Mouse (Mus musculus) R1 (cell line): ENCODE data around the gene Kif5c.
A peak's percentile ranks its signal among the peaks of the same experiment; 100 is the strongest.

Experiments
- DNase-seq: peaks from one replicate; pipeline ENCODE4 v3.0.0-alpha.2; 2018; ENCODE audit warnings: low read depth, low spot score

Gene Kif5c

DNA sequence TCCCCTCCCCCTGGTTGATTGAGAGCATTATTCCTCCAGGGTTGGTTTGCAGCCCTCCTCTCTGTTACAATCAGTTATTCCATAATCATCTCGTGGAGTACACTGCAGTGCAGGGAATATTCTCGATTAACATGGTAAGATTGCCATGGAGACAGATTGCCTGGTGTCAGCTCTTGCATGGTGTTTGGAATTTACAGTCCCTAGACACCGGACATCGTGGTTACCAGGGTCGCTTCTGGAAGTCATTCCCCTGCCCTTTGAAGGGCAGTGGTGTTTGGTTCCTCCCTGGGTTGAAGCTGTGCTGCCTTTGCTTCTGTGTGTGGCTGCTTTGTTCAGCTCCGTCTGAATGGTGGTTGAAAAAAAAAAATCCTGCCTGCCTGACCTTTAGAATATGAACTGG is 100.8 kb downstream of the Kif5c start:
- no peak for DNase-seq

GRCm38 (mm10) chr2:49720343-49720742 is 101.2 kb downstream of the Kif5c start:
- no peak for DNase-seq

- DNase-seq: no peak
Observed at GRCm38 (mm10) chr2:49722331-49722730, 103.2 kb downstream of the Kif5c start.

GRCm38 (mm10) chr2:49722983-49723382 is 103.9 kb downstream of the Kif5c start:
- DNase-seq: no peak

GRCm38 (mm10) chr2:49726672-49727071 is 107.6 kb downstream of the Kif5c start:
- no peak for DNase-seq

GRCm38 (mm10) chr2:49727199-49727598 is 108.1 kb downstream of the Kif5c start:
- DNase-seq: peak; percentile 84

DNA sequence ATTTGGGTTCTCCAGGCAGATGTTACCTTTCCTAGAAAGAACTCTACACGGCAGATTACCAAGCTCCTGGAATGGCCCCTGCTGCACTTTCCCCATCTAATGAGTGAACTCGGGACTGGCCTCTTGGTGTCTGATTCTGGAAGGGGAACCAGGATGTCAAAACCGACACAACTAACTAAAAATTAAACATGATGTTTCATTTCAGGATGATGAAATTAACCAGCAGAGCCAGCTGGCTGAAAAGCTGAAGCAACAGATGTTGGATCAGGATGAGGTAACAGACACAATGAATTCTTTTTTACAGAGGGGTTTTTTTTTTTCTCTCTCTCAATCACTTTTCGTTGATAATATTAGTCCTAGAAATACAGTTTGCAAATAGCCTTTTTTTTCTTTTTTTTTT is 108.6 kb downstream of the Kif5c start:
- no peak for DNase-seq

GRCm38 (mm10) chr2:49728896-49729610 is 110.0 kb downstream of the Kif5c start:
- no peak for DNase-seq

- DNase-seq: no peak
Observed at GRCm38 (mm10) chr2:49729611-49729969, 110.5 kb downstream of the Kif5c start.

GRCm38 (mm10) chr2:49730183-49730582 is 111.1 kb downstream of the Kif5c start:
- peak; percentile 28 for DNase-seq

GRCm38 (mm10) chr2:49732745-49733655 is 113.9 kb downstream of the Kif5c start:
- DNase-seq: no peak

- DNase-seq: no peak
Observed at GRCm38 (mm10) chr2:49733656-49734008, 114.5 kb downstream of the Kif5c start.

GRCm38 (mm10) chr2:49734013-49734780 is 115.1 kb downstream of the Kif5c start:
- peak; percentile 83 for DNase-seq

DNA sequence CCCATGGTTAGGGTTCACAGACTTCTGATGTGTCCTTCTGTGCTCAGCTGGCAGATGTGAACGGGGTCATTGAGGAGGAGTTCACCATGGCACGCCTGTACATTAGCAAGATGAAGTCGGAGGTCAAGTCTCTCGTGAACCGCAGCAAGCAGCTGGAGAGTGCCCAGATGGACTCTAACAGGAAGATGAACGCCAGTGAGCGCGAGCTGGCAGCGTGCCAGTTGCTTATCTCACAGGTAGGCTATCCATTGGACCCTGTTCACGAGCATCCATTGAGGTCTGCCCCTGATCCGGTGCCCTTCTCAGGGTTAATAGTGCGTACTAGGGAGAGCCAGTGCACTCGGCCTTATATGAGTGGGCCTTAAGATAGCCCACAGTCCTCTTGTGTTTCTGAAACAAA is 116.3 kb downstream of the Kif5c start:
- DNase-seq: no peak

- DNase-seq: no peak
Observed at GRCm38 (mm10) chr2:49739046-49739445, 119.9 kb downstream of the Kif5c start.

DNA sequence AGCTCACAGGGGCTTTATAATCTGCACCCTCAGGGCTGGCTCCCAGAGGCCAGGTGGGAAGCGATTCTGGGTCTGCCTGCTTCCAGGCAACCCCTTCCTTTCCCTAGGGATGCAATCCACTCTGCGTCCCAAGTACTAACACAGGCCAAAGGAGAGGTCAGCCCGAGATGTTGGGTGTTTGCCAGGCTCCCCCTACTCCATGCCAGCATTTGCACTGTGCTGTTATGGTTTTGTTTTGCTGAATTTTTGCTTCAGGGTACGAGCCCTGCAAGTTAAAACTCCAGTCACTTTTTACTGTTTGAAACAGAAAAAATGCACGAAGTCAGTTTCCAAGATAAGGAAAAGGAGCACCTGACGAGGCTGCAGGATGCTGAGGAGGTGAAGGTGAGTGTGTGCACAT is 121.9 kb downstream of the Kif5c start:
- DNase-seq: no peak

DNA sequence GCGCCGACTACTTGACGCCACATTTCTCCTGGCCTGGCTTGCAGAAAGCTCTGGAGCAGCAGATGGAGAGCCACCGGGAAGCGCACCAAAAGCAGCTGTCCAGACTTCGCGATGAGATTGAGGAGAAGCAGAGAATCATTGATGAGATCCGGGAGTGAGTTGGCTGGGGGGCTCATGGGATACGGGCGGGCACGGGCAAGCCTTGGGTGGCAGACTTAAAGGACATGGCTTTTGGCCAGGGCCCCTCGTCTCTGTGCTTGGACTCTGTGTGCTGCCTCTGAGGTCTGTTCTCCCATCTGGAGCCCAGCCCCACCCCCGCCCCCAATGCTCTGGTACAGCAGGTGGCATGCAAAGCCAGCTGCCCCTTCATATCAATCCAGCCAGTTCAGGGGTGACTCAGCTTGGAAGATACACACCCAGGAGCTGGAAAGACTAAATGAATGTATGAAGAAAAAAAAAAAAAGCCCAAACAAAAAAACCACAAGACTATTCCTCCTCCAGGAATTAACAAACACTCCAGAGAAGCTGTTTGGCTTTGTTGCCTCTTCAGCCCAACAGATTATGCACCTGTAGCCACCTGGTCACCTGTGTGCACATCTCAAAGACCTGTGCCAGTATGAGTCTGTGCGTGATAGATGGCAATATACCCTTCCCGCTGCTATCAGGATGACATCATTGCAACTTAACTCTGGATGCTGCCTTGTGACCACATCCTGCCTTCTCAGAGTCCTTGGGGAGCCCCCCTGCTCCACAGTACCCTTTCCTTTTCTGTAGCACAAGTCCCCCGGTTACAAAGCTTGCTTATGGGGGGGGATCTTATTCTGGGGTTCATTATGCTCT is 123.0 kb downstream of the Kif5c start:
- no peak for DNase-seq

DNA sequence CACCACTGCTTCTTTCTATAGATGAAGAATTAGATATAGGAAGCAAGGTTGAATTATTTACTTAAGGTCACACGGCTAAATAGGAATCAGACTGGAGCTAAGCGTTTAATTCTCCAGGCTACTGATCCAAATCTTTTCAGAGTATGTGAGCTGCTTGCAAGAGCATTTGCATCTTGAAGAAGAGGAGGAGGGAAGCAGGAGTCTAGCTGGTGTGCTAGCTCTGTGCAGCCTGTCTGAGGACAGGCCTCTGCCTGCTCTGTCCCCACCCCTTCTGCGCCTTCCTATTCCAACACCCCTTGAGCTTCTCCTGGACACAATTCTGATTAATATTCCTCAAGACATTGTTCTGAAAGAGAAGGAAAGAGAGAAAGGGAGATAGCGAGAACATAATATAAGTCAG is 123.8 kb downstream of the Kif5c start:
- DNase-seq: no peak

- DNase-seq: no peak
Observed at GRCm38 (mm10) chr2:49743775-49744174, 124.7 kb downstream of the Kif5c start.

DNA sequence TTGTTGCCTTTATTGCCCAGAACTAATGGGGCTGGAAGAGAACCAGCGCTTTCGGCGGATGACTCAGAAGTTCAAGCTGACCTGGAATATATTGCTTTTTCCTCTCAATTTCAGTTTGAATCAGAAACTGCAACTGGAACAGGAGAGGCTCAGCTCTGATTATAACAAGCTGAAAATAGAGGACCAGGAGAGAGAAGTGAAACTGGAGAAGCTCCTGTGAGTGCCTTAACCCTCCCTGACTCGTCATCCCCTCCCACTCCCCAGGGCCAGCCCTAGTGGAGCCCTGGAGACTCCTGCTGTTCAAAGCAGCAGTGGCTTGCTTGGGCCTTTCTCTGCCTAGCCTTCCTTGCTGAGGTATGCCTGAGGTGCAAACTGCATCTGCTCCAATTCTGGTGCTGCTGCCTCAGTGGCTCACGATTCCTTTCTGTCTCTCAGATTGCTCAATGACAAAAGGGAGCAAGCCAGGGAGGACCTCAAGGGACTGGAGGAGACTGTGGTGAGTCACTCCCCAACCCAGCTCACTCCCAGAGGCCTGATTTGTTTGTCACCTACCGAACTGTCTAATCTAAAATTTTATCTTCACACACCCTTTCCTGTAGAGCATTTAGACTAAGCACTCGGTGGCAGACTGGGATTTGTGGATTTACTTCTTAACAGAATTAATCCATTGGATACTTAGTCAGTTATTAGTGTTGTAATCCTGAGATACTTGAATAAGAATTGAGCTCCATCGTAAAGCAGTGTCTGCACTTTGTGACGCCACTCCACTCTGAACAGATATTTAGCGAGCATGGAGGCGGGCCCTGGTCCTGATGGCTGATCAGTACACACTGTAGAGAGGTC is 125.4 kb downstream of the Kif5c start:
- DNase-seq: no peak
